Mouse (Mus musculus) testis, adult 2 months (tissue): ENCODE data around the gene Gm20388.

Experiments
- CTCF ChIP-seq: fragments of 200-500 bp; IDR thresholded peaks from 2 replicates; pipeline ENCODE4 v1.5.1; 2012; ENCODE audit warnings: low read depth, mild to moderate bottlenecking, inconsistent platforms, low read length, moderate library complexity; ENCODE audit not compliant: control insufficient read depth, insufficient read depth, insufficient replicate concordance
- POLR2A ChIP-seq: fragments of 200-500 bp; IDR thresholded peaks from 2 replicates; pipeline ENCODE4 v1.6.1; 2012; ENCODE audit warnings: low read depth, mild to moderate bottlenecking, inconsistent platforms, low read length, moderate library complexity; ENCODE audit not compliant: control insufficient read depth

DNA sequence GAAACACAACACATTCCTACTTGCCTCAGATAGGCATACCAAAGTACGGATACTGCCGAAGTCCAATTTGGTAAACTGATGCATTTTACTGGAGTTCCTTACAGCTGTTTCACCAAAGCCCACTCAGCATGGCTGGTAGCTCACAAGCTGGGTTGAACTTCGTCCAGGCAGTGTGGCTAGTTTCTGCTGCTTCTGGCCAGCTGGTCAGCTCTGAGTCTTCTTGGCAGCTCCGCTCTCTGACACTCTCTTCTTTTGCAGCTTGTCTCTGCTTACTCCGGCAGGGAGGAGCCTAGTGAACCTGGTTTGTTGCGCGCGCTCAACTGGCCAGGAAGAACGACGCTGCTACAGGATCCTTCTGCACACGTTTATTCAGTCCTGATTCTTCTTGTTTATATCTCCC is 3725.0 kb downstream of the Gm20388 start:
- TF ChIP-seq CTCF = no peak
- no peak for TF ChIP-seq POLR2A
